Mouse (Mus musculus) stomach, postnatal 0 days (tissue): ENCODE results near the gene Enoph1. TPM values are rescaled to one million over a fixed set of nuclear protein-coding genes. Genes with fewer than 3 reads are reported as not detected.

Source experiments
- ATAC-seq: fragments of 200-750 bp; cut with Nextera tagmentation; 2 replicates; pipeline ENCODE4 v1.8.0; 2017; ENCODE audit not compliant: low FRiP score, low TSS enrichment
- DNase-seq: peaks from one replicate; pipeline ENCODE4 v3.0.0-alpha.2; 2016; ENCODE audit warnings: low spot score
- H3K27ac ChIP-seq: fragments of 300-500 bp; sonication (generic); replicated peaks from 2 replicates; pipeline ENCODE4 v1.5.1; 2014; ENCODE audit warnings: mild to moderate bottlenecking, control low read depth
- H3K27me3 ChIP-seq: fragments of 300-500 bp; sonication (generic); 2 replicates; pipeline ENCODE4 v1.6.1; 2014; ENCODE audit warnings: low read length; ENCODE audit not compliant: control insufficient read depth, insufficient read depth
- H3K36me3 ChIP-seq: fragments of 300-500 bp; sonication (generic); 2 replicates; pipeline ENCODE4 v1.6.1; 2014; ENCODE audit warnings: low read length, mixed read lengths; ENCODE audit not compliant: control insufficient read depth, insufficient read depth
- H3K4me1 ChIP-seq: fragments of 300-500 bp; sonication (generic); replicated peaks from 2 replicates; pipeline ENCODE4 v1.6.1; 2014; ENCODE audit warnings: antibody characterized with exemption; ENCODE audit not compliant: control insufficient read depth, insufficient read depth
- H3K4me2 ChIP-seq: fragments of 300-500 bp; sonication (generic); replicated peaks from 2 replicates; pipeline ENCODE4 v1.6.1; 2014; ENCODE audit warnings: low read depth, mild to moderate bottlenecking, control low read depth, moderate library complexity
- H3K4me3 ChIP-seq: fragments of 300-500 bp; sonication (generic); 2 replicates; pipeline ENCODE4 v1.5.1; 2014; ENCODE audit warnings: low read depth, low read length, control low read depth
- H3K9ac ChIP-seq: fragments of 300-500 bp; sonication (generic); 2 replicates; pipeline ENCODE4 v1.6.1; 2014; ENCODE audit warnings: mild to moderate bottlenecking, low read length, control low read depth, mixed read lengths
- H3K9me3 ChIP-seq: fragments of 300-500 bp; sonication (generic); 2 replicates; pipeline ENCODE4 v1.6.1; 2016; ENCODE audit warnings: low read length; ENCODE audit not compliant: control insufficient read depth
- CTCF ChIP-seq: IDR thresholded peaks from 2 replicates; pipeline ENCODE4 v1.5.1; 2016; ENCODE audit warnings: antibody characterized with exemption, low read depth, mild to moderate bottlenecking, moderate library complexity
- EP300 ChIP-seq: optimal IDR thresholded peaks from 2 replicates; pipeline ENCODE3; 2016; ENCODE audit warnings: antibody characterized with exemption
- WGBS: fragments of 180-500 bp; shearing (Covaris S2); extraction: QIAGEN DNeasy Blood & Tissue Kit; methylation state at CpG from one replicate; pipeline ENCODE4 v1.1.7; 2014; 5-methylcytosine and 5-hydroxymethylcytosine counted together
- polyA plus RNA-seq: library from polyadenylated mRNA; unstranded; fragments of >200 nt; fragmentation: Nextera tagmentation; extraction: Ambion mirVana; gene quantifications from 2 replicates; pipeline ENCODE4 v1.2.1, GENCODE M21; 2015

The Enoph1 gene
- polyA plus RNA-seq, 1 experiment from 2014 or later = 23.4 TPM

- H3K9me3 ChIP-seq = no peaks in the 10 kb centered on the region
- no peak for DNase-seq
- no peak for ATAC-seq
- no peaks in the 10 kb centered on the region for H3K4me1 ChIP-seq
- no peak overlapping the region for H3K27ac ChIP-seq
- no peaks in the 10 kb centered on the region for H3K27me3 ChIP-seq
- TF ChIP-seq EP300 (no peak), CTCF (no peak)
- H3K36me3 ChIP-seq = no peaks in the 10 kb centered on the region
- H3K4me3 ChIP-seq = no peak overlapping the region
- H3K4me2 ChIP-seq = no peak overlapping the region
- no peak overlapping the region for H3K9ac ChIP-seq
- WGBS = 45% methylated on average over 5 of the region's 5 CpGs
Observed at GRCm38 (mm10) chr5:100113403-100113802, 73.6 kb downstream of the Enoph1 start.

Other genes with a start within 250 kb of the Enoph1 start
- 0.15 and 0.21 TPM in 2 replicates for gene Vamp9, start 133.7 kb upstream of the Enoph1 start, polyA plus RNA-seq
- gene Hnrnpd, start 61.0 kb upstream of the Enoph1 start, polyA plus RNA-seq = 53.5 and 61.4 TPM in 2 replicates
- gene 4930524J08Rik, start 60.9 kb upstream of the Enoph1 start, polyA plus RNA-seq = 1.9 and 2.6 TPM in 2 replicates
- 58.8 and 58.9 TPM in 2 replicates for gene Hnrnpdl, start 321 bp upstream of the Enoph1 start, polyA plus RNA-seq
- gene Tmem150c, start 119.8 kb downstream of the Enoph1 start, polyA plus RNA-seq = 2.4 and 2.5 TPM in 2 replicates